In the genomic region with DNA sequence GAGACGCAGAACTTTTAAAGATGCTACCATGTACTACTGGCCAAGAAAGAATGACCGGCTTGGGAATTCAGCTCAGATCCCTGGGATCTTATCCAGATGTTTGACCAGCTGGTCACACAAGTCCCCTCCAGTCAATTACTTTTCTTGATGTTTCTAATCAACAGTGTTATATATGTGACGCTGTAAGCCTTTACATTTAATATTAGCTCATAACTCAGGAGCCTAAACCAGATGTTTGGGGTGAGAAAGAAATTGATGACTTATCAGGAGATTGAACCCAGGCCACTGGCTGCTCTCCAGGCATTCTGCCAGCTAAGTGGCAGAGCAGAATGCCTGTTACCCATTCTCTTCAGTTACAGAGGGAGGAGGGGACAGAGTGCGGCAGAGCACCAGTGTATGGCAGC, we compare ENCODE assay signal across 13 mouse cellular contexts. TPM values are rescaled to one million over a fixed set of nuclear protein-coding genes. Genes with fewer than 3 reads are reported as not detected.
DNase-seq lines count a peak whose midpoint lies in the region; ATAC-seq lines count a peak whose summit lies in the region.
"Had no signal": no experiment of that assay in that cellular context is flagged by ENCODE, and none has a peak within 500 bp of the region (broad histone marks: within the 10 kb centered on the region; RNA-seq: fewer than 3 reads in every experiment).

No protein-coding gene starts in this region.

- 0 out of 2 replicates have a peak, but pooled peaks cover 3% of the 10 kb centered on the region for H3K4me1 ChIP-seq in lung, embryonic 15.5 days
- H3K4me1 ChIP-seq in limb, embryonic 12.5 days (replicated peaks) = peaks cover 46% of the 10 kb centered on the region
- H3K4me1 ChIP-seq in liver, embryonic 12.5 days = peaks cover 25% of the 10 kb centered on the region

- no peak overlapping the region for H3K4me3 ChIP-seq in lung, embryonic 15.5 days
- H3K4me3 ChIP-seq in limb, embryonic 12.5 days (replicated peaks) = no peak overlapping the region
- no peak overlapping the region for H3K4me3 ChIP-seq in liver, embryonic 12.5 days
- H3K4me3 ChIP-seq: embryonic facial prominence, embryonic 13.5 days; heart, embryonic 13.5 days; kidney, embryonic 15.5 days; liver, embryonic 15.5 days; myocyte had no signal

- H3K4me2 ChIP-seq in lung, embryonic 15.5 days = no peak overlapping the region
- H3K4me2 ChIP-seq in limb, embryonic 12.5 days = no peak overlapping the region
- H3K4me2 ChIP-seq in liver, embryonic 12.5 days = no peak overlapping the region
- H3K4me2 ChIP-seq: embryonic facial prominence, embryonic 13.5 days; heart, embryonic 13.5 days; kidney, embryonic 15.5 days; liver, embryonic 15.5 days had no signal

- H3K36me3 ChIP-seq in lung, embryonic 15.5 days = no peaks in the 10 kb centered on the region
- no peaks in the 10 kb centered on the region for H3K36me3 ChIP-seq in limb, embryonic 12.5 days
- no peaks in the 10 kb centered on the region for H3K36me3 ChIP-seq in liver, embryonic 12.5 days
- H3K36me3 ChIP-seq: embryonic facial prominence, embryonic 13.5 days; heart, embryonic 13.5 days; kidney, embryonic 15.5 days; liver, embryonic 15.5 days had no signal

- H3K27me3 ChIP-seq in lung, embryonic 15.5 days = peaks cover 29% of the 10 kb centered on the region; the same call in 1 of the 2 replicates
- H3K27me3 ChIP-seq in limb, embryonic 12.5 days = peaks cover 24% of the 10 kb centered on the region; the same call in 1 of the 2 replicates
- H3K27me3 ChIP-seq in liver, embryonic 12.5 days (replicated peaks) = peaks cover 38% of the 10 kb centered on the region

- no peaks in the 10 kb centered on the region for H3K9me3 ChIP-seq in lung, embryonic 15.5 days
- H3K9me3 ChIP-seq in limb, embryonic 12.5 days = no peaks in the 10 kb centered on the region
- no peaks in the 10 kb centered on the region for H3K9me3 ChIP-seq in liver, embryonic 12.5 days (replicated peaks)
- H3K9me3 ChIP-seq: embryonic facial prominence, embryonic 13.5 days; heart, embryonic 13.5 days; kidney, embryonic 15.5 days; liver, embryonic 15.5 days had no signal

- 32% methylated on average over 4 of the region's 4 CpGs for WGBS in lung, embryonic 15.5 days
- 22% methylated on average over 4 of the region's 4 CpGs for WGBS in limb, embryonic 12.5 days
- 58% methylated on average over 4 of the region's 4 CpGs for WGBS in liver, embryonic 12.5 days (ENCODE audit: insufficient replicate concordance)

- no peak overlapping the region for H3K27ac ChIP-seq in lung, embryonic 15.5 days
- no peak overlapping the region for H3K27ac ChIP-seq in limb, embryonic 12.5 days
- no peak overlapping the region for H3K27ac ChIP-seq in liver, embryonic 12.5 days
- H3K27ac ChIP-seq: embryonic facial prominence, embryonic 13.5 days; heart, embryonic 13.5 days; kidney, embryonic 15.5 days; liver, embryonic 15.5 days had no signal

- no peak overlapping the region for H3K9ac ChIP-seq in lung, embryonic 15.5 days
- no peak overlapping the region for H3K9ac ChIP-seq in limb, embryonic 12.5 days (replicated peaks)
- H3K9ac ChIP-seq in liver, embryonic 12.5 days = no peak overlapping the region
- H3K9ac ChIP-seq: embryonic facial prominence, embryonic 13.5 days; heart, embryonic 13.5 days; kidney, embryonic 15.5 days; liver, embryonic 15.5 days had no signal

- peak; percentile 50 for DNase-seq in embryo, embryonic 11 days
- DNase-seq in embryo, embryonic 9.5 days (ENCODE audit: extremely low spot score) = no peak
- no peak for DNase-seq in lung, postnatal 25 days (ENCODE audit: low spot score)
- peak; percentile 83 for DNase-seq in MN1 (ENCODE audit: low spot score)
- DNase-seq in cerebellum, postnatal 4 days (ENCODE audit: low spot score in 2 of 2) = no peak

- peak; percentile 52; the same call in 1 of the 2 replicates for ATAC-seq in lung, embryonic 15.5 days (ENCODE audit: borderline replicate concordance, extremely low read depth, low FRiP score, low TSS enrichment)
- ATAC-seq in limb, embryonic 12.5 days (ENCODE audit: insufficient number of reproducible peaks, insufficient read depth, low FRiP score, low TSS enrichment, low read depth) = peak; percentile 60
- no peak for ATAC-seq in liver, embryonic 12.5 days

RNA-seq across cellular contexts. Expression of gene Elac2, which starts 9.9 kb away (rescaled TPM):
- 25.6 and 26.6 TPM in 2 replicates for polyA plus RNA-seq in lung, embryonic 15.5 days (2015; fragmentation: Nextera tagmentation; extraction: Ambion mirVana)
- 34.1 and 37.3 TPM in 2 replicates for polyA plus RNA-seq in limb, embryonic 12.5 days (2016; fragmentation: Nextera tagmentation; extraction: Ambion mirVana)
- polyA plus RNA-seq in liver, embryonic 12.5 days (2016; fragmentation: Nextera tagmentation; extraction: Ambion mirVana) = 34.9 and 37.9 TPM in 2 replicates

Comparison
In these comparisons a context has a peak if more than half of its experiments do, and no peak if none do; other contexts are left out.
1. DNase-seq: peak in embryo, embryonic 11 days (single experiment) and MN1 (single experiment); none in embryo, embryonic 9.5 days (single experiment), lung, postnatal 25 days (single experiment) and cerebellum, postnatal 4 days (0 of 2).